Mouse (Mus musculus) lung, embryonic 16.5 days (tissue): ENCODE measurements around the gene 5730596B20Rik. TPM values are rescaled to one million over a fixed set of nuclear protein-coding genes. Genes with fewer than 3 reads are reported as not detected.

Source experiments
- ATAC-seq: fragments of 200-750 bp; cut with Nextera tagmentation; 2 replicates; pipeline ENCODE4 v1.8.0; 2017; ENCODE audit warnings: low read depth, mild to moderate bottlenecking, moderate library complexity
- H3K27ac ChIP-seq: fragments of 300-500 bp; sonication (generic); 2 replicates; pipeline ENCODE4 v1.5.1; 2014; ENCODE audit warnings: mild to moderate bottlenecking, control low read depth, low read length
- H3K27me3 ChIP-seq: fragments of 300-500 bp; sonication (generic); 2 replicates; pipeline ENCODE4 v1.6.1; 2014; ENCODE audit warnings: low read depth, low read length, mixed read lengths; ENCODE audit not compliant: control insufficient read depth, insufficient read depth
- H3K36me3 ChIP-seq: fragments of 300-500 bp; sonication (generic); 2 replicates; pipeline ENCODE4 v1.6.1; 2014; ENCODE audit warnings: low read length; ENCODE audit not compliant: control insufficient read depth, insufficient read depth
- H3K4me1 ChIP-seq: fragments of 300-500 bp; sonication (generic); replicated peaks from 2 replicates; pipeline ENCODE4 v1.6.1; 2014; ENCODE audit warnings: low read length, mixed read lengths; ENCODE audit not compliant: control insufficient read depth, insufficient read depth
- H3K4me2 ChIP-seq: fragments of 300-500 bp; sonication (generic); 2 replicates; pipeline ENCODE4 v1.6.1; 2014; ENCODE audit warnings: low read depth, low read length, control low read depth
- H3K4me3 ChIP-seq: fragments of 300-500 bp; sonication (generic); 2 replicates; pipeline ENCODE4 v1.5.1; 2014; ENCODE audit warnings: mild to moderate bottlenecking, low read length, control low read depth
- H3K9ac ChIP-seq: fragments of 300-500 bp; sonication (generic); 2 replicates; pipeline ENCODE4 v1.6.1; 2014; ENCODE audit warnings: low read length, control low read depth
- H3K9me3 ChIP-seq: fragments of 300-500 bp; sonication (generic); 2 replicates; pipeline ENCODE4 v1.6.1; 2016; ENCODE audit warnings: low read length; ENCODE audit not compliant: control insufficient read depth
- WGBS: fragments of 180-500 bp; shearing (Covaris S2); extraction: QIAGEN DNeasy Blood & Tissue Kit; methylation state at CpG from one replicate; pipeline ENCODE4 v1.1.7; 2014; 5-methylcytosine and 5-hydroxymethylcytosine counted together
- polyA plus RNA-seq: library from polyadenylated mRNA; unstranded; fragments of >200 nt; fragmentation: Nextera tagmentation; extraction: Ambion mirVana; gene quantifications from 2 replicates; pipeline ENCODE4 v1.2.1, GENCODE M21; 2015

5730596B20Rik gene
- polyA plus RNA-seq, 1 experiment from 2014 or later: 2.5 TPM

DNA sequence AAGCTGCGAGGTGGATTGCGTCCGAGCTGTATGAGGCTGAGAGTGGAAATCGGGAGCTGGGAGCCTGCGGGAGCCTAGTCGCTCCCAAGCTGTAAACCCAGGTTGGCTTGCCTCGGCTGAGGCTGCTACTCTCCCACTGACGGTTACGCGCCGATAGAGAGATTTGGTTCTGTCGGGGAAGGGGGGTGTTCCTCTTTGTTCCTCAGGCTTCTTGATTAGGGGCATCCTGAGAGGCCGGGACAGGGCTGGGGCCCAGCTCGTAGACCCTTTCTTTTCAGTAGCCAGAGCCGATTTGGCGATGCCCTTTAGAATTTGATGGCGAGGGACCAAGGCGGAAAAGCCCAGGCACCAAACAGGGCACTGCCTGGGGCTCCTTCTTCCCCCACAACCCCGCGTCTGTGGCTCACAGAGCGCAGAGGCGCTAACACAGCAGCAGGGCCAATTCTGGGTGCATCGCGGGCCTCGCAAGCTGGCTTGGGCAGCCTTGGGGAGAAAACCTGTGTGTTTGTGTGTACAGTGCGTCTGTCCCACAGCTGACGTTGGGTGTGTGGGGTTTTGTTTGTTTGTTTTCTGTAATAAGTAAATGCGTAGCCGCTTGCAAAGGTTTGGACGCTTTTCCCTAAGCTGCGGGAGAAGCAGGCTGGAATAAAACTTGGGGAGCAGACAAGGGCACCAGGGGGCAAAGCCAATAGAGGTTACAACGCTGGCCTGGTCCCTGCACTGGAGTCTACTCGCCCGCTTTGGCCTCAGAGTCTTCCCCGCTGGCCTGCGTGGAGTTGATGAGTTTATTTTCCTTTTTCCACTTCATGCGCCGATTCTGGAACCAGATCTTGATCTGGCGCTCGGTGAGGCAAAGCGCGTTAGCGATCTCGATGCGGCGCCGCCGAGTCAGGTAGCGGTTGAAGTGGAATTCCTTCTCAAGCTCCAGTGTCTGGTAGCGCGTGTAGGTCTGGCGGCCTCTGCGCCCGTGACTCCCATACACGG, 28.6 kb downstream of the 5730596B20Rik start:
- H3K27ac ChIP-seq: peak overlapping the region; percentile 73
- no peak for ATAC-seq

DNA sequence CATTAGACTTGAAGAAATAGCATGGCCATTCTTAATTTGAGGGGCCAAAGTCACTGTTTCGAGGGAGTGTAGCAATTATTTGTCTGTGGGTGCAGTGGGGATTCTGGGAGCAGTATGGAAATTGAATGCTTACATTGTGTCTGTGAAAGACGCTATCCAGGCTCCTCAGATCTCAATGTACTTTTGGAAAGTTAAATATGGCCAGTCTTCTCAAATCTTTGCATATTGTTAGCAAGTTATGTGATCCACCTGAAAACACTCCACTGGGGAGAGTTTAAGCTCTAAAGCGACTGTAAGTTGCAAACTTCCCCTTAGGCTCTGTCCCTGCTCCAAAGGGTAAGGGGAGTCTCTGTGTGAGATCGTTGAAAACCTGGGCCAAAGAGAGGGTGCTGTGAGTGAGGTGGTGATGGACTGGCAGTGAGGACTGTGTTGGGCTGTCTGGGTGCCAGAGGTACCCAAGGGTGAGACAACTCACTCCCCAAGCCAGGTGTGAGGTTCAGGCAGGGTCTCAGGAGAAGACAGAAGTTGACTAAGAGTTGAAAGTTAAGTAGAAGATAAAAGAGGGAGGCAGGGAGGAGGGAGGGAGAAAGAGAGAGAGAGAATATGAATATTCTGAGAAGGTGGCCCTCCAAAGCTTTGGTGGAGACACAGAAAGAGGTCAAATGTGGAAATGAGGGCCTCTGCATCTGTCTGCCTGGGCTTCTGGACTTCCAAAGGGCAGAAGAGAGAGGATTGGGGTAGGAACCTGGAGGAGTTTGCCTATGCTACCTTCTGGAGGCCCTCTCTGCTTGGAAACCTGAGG, 29.8 kb downstream of the 5730596B20Rik start:
- Histone ChIP-seq H3K4me2 (peak overlapping the region; percentile 73), H3K4me1 (no peaks in the 10 kb centered on the region), H3K4me3 (peak overlapping the region; percentile 85), H3K36me3 (no peaks in the 10 kb centered on the region), H3K9me3 (no peaks in the 10 kb centered on the region), H3K9ac (peak overlapping the region; percentile 2), H3K27me3 (peaks cover 54% of the 10 kb centered on the region), H3K27ac (peak overlapping the region; percentile 80)
- 36% methylated on average over 4 of the region's 4 CpGs for WGBS
- no peak for ATAC-seq

More for the DNA sequence above, 28.6 kb downstream of the 5730596B20Rik start:
- H3K9me3 ChIP-seq: no peaks in the 10 kb centered on the region
- 15% methylated on average over 55 of the region's 55 CpGs for WGBS
- H3K4me1 ChIP-seq: peaks cover 2% of the 10 kb centered on the region; the same call in 1 of the 2 replicates
- peak overlapping the region; percentile 59 for H3K9ac ChIP-seq
- H3K4me2 ChIP-seq: peak overlapping the region; percentile 73
- peak overlapping the region; percentile 85 for H3K4me3 ChIP-seq
- H3K36me3 ChIP-seq: no peaks in the 10 kb centered on the region
- H3K27me3 ChIP-seq: peaks cover 51% of the 10 kb centered on the region

DNA sequence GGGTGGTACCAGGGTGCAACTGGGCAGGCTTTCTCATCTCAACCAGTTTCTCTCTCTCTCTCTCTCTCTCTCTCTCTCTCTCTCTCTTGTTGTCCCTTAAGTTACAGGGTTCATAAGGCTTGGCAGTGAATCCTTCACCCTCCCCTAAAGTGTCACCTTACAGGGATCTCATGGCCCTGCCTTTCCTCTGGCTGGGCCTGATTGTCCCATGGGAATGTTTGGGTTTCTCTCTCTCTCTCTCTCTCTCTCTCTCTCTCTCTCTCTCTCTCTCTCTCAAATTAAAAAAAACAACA, 30.3 kb downstream of the 5730596B20Rik start:
- H3K4me2 ChIP-seq: peak overlapping the region; percentile 73
- no peaks in the 10 kb centered on the region for H3K36me3 ChIP-seq
- no peaks in the 10 kb centered on the region; the same call in 1 of the 2 replicates for H3K4me1 ChIP-seq
- no peak for ATAC-seq
- peak overlapping the region; percentile 80 for H3K27ac ChIP-seq
- peak overlapping the region; percentile 2; the same call in 1 of the 2 replicates for H3K9ac ChIP-seq
- peak overlapping the region; percentile 23 for H3K4me3 ChIP-seq
- H3K9me3 ChIP-seq: no peaks in the 10 kb centered on the region
- H3K27me3 ChIP-seq: peaks cover 58% of the 10 kb centered on the region

DNA sequence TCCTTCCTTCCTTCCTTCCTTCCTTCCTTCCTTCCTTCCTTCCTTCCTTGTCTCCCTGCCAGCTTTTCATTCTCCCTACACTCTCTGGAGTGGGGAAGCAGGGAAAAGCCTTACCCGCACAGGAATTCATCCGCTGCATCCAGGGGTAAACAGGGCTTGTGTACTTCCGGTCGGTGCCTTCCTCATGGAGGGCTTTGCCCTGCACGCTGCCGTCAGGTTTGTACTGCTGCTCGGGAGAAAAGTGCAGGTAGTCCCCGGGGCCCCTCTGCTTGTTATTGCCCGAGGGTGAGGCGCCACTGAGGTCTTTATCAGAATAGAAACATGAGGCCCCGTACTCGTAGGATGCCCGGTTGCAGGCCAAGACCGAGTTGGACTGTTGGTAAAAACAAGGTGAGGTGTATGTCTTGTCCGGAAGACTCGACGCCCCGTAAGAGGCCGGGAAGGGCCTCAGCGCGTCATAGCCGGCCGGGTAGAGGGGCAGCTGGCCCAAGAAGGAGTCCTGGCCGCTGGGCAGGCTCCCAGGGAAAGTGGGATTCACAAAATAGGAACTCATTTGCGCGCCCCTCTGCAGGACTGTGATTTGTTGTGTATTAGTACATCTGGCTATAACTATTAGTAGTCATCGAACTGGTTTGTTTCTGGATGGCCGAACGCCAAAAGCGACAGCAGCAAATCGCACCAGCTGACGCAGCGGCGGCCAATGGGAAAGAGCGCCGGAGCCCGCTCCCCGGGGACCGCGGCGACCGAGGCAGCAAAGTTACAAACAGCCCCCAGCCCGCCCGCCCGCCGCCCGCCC, 31.0 kb downstream of the 5730596B20Rik start, which contains the start of gene Hoxa6:
Gene Hoxa6 (minus strand): TSS at position 651 of the 796 bp plus-strand sequence.
- H3K4me1 ChIP-seq: no peaks in the 10 kb centered on the region; the same call in 1 of the 2 replicates
- no peaks in the 10 kb centered on the region for H3K9me3 ChIP-seq
- H3K27me3 ChIP-seq: peaks cover 62% of the 10 kb centered on the region
- H3K4me2 ChIP-seq: peak within 1 kb of the TSS; percentile 73
- H3K4me3 ChIP-seq: peak within 1 kb of the TSS; percentile 47
- ATAC-seq: 0 out of 2 replicates have a peak, but pooled peaks have one; percentile 3
- WGBS: 3% methylated on average over 47 of the region's 47 CpGs
- peak within 1 kb of the TSS; percentile 82 for H3K27ac ChIP-seq
- H3K36me3 ChIP-seq: no peaks in the 10 kb centered on the region
- peak within 1 kb of the TSS; percentile 66 for H3K9ac ChIP-seq

DNA sequence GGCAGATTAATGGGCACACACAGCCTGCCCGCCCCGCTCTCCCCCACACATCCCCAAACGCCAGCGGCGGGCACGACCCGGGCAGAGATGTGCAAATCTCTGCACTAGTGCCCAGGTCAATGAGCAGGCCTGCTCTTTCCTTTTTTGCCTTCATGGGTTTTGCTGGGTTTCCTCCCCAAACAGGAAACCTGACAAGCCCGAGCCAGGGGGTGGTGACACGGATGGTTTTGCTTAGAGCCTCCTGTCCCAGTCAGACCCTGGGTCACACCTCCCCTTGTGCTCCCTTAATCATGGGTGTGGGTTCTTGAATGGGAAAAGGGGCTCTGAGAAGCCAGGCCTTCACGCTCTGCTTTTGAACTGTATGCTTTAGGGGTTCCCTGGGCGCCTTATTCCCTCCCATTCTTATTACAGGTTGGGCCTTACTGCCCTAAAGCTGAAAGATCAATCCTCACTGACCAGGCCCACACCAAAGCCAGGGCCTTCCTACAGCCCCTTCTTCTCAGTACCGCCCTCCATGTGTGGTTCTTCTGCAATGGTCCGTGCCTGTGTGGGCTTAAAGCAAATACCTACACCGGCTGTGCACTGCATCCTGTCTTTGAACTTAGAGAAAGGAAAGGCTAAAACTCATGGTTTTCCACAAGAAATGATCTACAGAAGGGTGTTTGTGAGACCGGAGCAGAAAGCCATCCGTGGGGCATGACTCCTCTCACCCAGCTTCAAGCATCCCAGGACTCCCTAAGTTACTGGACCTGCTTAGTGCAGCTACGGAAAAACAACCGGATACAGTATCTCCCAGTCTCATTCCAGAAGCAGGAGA, 31.8 kb downstream of the 5730596B20Rik start:
- WGBS: 20% methylated on average over 18 of the region's 18 CpGs
- Histone ChIP-seq H3K4me3 (peak overlapping the region; percentile 47), H3K4me2 (peak overlapping the region; percentile 62)

DNA sequence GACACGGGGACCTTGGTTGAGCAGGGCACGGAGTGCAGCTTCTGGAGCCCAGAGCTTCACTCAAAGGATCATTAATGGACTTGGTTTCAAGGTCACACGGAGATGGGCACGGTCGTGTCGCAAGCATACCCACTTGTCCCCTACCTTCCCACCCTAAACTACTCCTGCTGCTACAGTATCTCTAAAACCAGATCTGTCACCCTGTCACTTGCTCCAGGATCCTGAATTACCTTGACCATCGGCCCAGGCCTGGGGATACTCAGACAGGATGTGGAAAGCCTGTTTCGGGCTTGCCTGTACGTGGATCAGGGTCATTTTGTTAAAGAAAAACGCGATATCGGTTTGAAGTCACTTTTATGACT, 32.4 kb downstream of the 5730596B20Rik start:
- peak overlapping the region; percentile 47 for H3K4me3 ChIP-seq
- peak overlapping the region; percentile 4; the same call in 1 of the 2 replicates for H3K9ac ChIP-seq
- 37% methylated on average over 12 of the region's 12 CpGs for WGBS
- H3K4me1 ChIP-seq: no peaks in the 10 kb centered on the region; the same call in 1 of the 2 replicates
- H3K27ac ChIP-seq: no peak overlapping the region
- ATAC-seq: no peak
- no peaks in the 10 kb centered on the region for H3K9me3 ChIP-seq
- H3K27me3 ChIP-seq: peaks cover 64% of the 10 kb centered on the region
- no peaks in the 10 kb centered on the region for H3K36me3 ChIP-seq
- H3K4me2 ChIP-seq: peak overlapping the region; percentile 62

More for the DNA sequence above, 31.8 kb downstream of the 5730596B20Rik start:
- Histone ChIP-seq H3K27me3 (peaks cover 65% of the 10 kb centered on the region), H3K9me3 (no peaks in the 10 kb centered on the region), H3K36me3 (no peaks in the 10 kb centered on the region), H3K4me1 (no peaks in the 10 kb centered on the region; the same call in 1 of the 2 replicates), H3K9ac (peak overlapping the region; percentile 66), H3K27ac (peak overlapping the region; percentile 59)
- no peak for ATAC-seq

DNA sequence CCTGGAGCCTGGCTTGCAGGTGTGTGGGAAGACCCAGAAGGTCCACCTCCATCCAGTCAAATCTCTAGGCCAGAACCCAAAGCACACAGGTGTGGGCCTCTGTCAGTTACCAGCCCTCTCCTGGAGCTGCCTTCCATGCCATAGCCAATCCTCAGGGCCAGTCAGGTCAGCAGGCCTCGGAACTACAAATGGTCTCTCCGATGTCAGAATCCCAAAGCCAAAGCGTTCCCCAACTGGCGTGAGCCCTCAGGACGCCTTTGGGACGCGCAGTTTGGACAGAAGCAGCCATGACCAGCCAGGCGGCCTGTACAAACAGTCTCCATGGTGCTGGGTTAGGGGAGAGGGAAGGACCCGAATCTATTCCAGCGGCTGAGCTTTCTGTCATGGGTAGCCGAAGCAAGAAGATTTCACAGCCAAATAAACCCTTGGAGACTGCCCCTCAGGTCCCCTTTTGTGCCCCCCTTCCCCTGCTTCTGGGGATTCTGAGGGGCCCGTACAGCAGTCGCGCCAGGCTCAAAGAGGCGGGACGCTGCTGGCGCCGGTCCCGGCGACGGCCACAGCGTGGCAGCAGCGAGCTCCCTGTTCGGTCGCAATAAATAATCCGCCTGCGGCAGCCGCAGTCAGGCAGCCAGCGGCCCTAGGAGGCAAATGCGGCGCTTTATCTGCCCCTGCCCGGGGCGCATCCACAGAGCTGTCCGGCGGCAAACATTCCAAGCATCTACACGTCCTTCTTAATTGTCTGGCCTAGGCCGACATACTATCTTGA, 34.1 kb downstream of the 5730596B20Rik start:
- Histone ChIP-seq H3K27ac (peak overlapping the region; percentile 12; the same call in 1 of the 2 replicates), H3K36me3 (no peaks in the 10 kb centered on the region), H3K9ac (peak overlapping the region; percentile 62), H3K27me3 (peaks cover 75% of the 10 kb centered on the region), H3K4me3 (peak overlapping the region; percentile 44), H3K9me3 (no peaks in the 10 kb centered on the region), H3K4me1 (peaks cover 2% of the 10 kb centered on the region; the same call in 1 of the 2 replicates), H3K4me2 (peak overlapping the region; percentile 65)
- under 1% methylated on average over 37 of the region's 37 CpGs for WGBS
- ATAC-seq: peak; percentile 61
